Mouse (Mus musculus) lung, adult 2 months (tissue): ENCODE data around the gene Kcnj8. TPM values are rescaled to one million over a fixed set of nuclear protein-coding genes. Genes with fewer than 3 reads are reported as not detected.
"Not testable (repeated sequence)": the region's sequence is repeated elsewhere in the genome, so short reads cannot be mapped to it uniquely, and the experiment has no call there.

Experiments used
- DNase-seq: peaks from one replicate; pipeline ENCODE4 v3.0.0; 2022
- H3K4me1 ChIP-seq: fragments of 200-500 bp; 2 replicates; pipeline ENCODE4 v1.6.1; 2011; ENCODE audit warnings: low read length; ENCODE audit not compliant: control insufficient read depth, insufficient read depth
- H3K4me3 ChIP-seq: fragments of 200-500 bp; replicated peaks from 2 replicates; pipeline ENCODE3; 2011; ENCODE audit warnings: low read depth, mild to moderate bottlenecking, control low read depth, low read length; ENCODE audit errors: extremely low read depth
- CTCF ChIP-seq: fragments of 200-500 bp; IDR thresholded peaks from 2 replicates; pipeline ENCODE4 v1.5.1; 2011; ENCODE audit warnings: mild to moderate bottlenecking, low read length, control low read depth; ENCODE audit not compliant: insufficient read depth
- POLR2A ChIP-seq: fragments of 200-500 bp; IDR thresholded peaks from 2 replicates; pipeline ENCODE4 v1.6.1; 2011; ENCODE audit warnings: low read depth, mild to moderate bottlenecking, control low read depth, low read length, borderline replicate concordance; ENCODE audit errors: extremely low read depth
- WGBS: fragments of 180-500 bp; shearing (Covaris S2); methylation state at CpG from one replicate; pipeline ENCODE4 v1.1.7; 2018; 5-methylcytosine and 5-hydroxymethylcytosine counted together
- polyA plus RNA-seq: library from polyadenylated mRNA; depleted of rRNA; stranded (reverse); fragments of >200 nt; gene quantifications from 2 replicates; pipeline ENCODE4 v1.2.3, GENCODE M21; 2012; rRNA removed

The Kcnj8 gene
- polyA plus RNA-seq, 1 experiment: 7.8 TPM

DNA sequence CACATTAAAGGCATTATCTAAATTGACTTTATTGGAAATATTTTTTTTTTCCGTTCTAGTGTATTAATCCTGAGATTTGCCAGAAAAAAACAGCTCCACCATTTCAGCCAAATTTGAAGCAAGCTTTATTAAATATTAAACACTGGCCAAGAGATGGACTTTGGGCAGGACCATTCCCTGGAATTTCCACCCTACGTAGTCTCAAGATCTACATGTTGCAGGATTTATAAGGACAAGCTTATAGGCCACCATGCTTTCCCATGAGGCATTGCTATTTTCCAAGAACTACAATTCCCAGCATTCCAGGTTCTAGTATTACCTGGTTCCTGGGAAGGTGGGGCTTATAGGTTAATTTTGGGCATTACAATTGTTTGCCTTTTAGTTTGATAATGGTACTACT is 38.7 kb downstream of the Kcnj8 start:
- Histone ChIP-seq H3K4me1 (peaks cover under 1% of the 10 kb centered on the region; the same call in 1 of the 2 replicates), H3K4me3 (no peak overlapping the region)
- no peak for DNase-seq
- WGBS: 91% methylated on average over 2 of the region's 2 CpGs
- TF ChIP-seq CTCF: no peak
- no peak for TF ChIP-seq POLR2A

DNA sequence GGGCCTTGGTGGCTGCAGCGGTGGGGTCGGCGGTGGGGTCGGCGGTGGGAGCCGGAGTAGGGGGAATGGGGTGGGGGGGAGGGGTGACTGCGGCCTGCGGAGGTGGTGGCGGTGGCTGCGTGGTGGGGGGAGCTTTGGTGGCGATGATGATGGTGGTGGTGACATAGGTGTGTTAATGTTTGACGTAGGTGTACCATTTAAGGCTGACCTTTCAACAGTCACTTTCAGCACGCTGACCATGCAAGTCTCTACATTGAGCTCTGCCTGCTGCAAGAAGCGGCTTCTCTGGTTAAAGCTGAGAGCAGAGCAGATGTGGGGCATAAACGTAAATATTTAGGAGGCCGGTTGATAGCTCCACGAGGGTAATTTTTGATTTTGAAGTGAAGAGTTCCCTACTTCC is 39.3 kb downstream of the Kcnj8 start:
- Histone ChIP-seq H3K4me1 (peaks cover 3% of the 10 kb centered on the region; the same call in 1 of the 2 replicates), H3K4me3 (no peak overlapping the region)
- no peak for TF ChIP-seq CTCF
- no peak for TF ChIP-seq POLR2A
- DNase-seq: no peak
- 92% methylated on average over 17 of the region's 17 CpGs for WGBS

DNA sequence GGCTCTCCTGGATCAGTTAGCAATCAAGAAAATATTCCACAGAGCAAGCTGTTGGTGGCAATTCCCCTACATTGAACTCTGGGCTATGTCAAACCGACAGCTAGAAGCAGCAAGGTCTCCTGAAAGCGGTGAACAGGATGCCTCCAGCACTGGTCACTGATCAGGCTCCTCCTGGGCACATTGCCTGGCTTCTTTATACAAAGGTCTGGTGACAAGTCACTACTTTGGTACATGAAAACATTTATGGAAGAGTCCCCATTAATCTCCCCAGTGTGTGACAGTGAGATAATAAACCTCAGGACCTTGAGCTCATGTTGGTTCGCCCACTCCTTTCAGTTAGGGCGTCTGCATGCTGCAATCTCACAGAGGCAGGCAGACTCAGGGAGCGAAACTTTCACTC is 41.0 kb downstream of the Kcnj8 start:
- peaks cover 3% of the 10 kb centered on the region; the same call in 1 of the 2 replicates for H3K4me1 ChIP-seq
- 56% methylated on average over 5 of the region's 5 CpGs for WGBS
- TF ChIP-seq CTCF (no peak), POLR2A (no peak)
- DNase-seq: no peak
- no peak overlapping the region for H3K4me3 ChIP-seq

DNA sequence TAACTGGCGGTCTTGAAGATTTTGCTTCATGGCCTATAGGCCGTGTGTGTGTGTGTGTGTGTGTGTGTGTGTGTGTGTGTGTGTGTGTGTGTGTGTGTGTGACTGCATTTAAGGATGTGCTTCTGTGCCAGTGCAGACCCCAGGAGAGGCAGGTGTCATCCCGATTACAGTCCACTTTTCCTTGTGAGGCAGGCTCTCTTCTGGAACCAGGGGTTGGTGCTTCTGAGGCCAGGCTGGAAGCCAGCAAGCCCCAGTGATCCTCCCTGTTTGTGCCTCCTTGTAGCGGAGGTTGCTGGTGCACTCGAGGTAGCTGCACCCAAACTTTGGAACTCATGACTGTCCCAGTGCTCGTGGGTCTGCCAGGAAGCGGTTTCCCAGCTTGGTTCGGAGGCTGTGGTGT is 41.7 kb downstream of the Kcnj8 start:
- Histone ChIP-seq H3K4me1 (peaks cover 3% of the 10 kb centered on the region; the same call in 1 of the 2 replicates), H3K4me3 (no peak overlapping the region)
- no peak for DNase-seq
- no peak for TF ChIP-seq CTCF
- TF ChIP-seq POLR2A: no peak
- 90% methylated on average over 8 of the region's 8 CpGs for WGBS

DNA sequence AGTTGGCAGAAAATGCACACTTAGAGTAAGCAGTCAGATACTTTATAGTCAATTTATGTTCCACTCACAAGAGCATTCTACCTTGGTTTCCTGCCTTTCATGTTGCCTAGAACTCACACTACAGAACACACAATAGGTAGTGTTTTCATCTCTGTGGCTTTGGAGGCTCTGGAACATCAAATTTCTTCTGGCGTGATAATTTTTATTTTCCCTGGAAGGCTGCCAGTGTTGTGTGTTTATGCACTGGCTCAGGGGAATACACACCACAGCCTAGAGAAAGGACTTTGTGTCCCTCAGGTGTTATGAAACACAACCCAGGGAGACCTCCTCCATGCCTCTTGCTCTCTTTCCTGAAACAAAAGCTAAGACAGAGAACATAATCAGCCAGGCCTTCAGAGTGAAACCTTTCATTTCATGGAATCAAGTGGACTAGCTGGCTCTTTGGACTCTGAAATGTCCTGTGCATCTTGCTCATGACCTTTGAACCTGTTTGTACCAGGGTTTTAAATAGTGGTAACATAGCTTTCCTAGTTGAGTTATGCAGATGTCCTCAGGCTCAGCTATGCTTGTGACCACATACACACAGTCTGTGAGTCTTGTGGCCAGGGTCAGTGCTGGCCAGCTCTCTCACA is 43.4 kb downstream of the Kcnj8 start:
- DNase-seq: no peak
- WGBS: 14% methylated on average over 1 of the region's 1 CpGs
- no peak overlapping the region for H3K4me3 ChIP-seq
- TF ChIP-seq POLR2A (no peak), CTCF (no peak)
- peaks cover 3% of the 10 kb centered on the region; the same call in 1 of the 2 replicates for H3K4me1 ChIP-seq

DNA sequence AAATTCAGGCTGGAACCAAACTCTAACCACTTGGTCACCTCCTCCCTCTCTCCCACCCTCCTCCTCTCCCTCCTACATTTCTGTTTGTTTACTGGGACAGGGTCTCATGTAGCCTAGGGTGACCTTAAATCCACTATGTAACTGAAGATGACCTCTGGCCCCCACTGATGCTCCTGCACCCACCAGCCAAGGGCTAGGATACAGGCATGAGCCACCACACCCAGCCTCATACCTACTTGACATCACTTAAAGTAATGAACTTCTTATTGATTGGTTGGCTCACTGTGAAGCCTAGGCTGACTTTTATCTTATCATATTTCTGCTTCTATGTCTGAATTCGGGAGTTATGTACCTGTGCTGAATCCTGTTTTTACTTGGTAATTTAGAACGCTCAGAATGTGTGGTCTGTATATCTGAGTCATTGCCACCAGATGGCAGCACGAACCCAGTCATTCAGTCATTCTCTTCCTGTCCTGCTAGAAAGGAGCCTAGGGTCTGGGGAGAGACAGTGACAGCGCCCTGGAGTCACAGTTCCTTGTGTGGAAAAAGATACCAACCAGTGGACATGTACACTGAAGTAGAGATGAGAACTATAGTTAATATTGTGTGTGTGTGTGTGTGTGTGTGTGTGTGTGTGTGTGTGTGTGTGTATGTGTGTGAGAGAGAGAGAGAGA is 46.6 kb downstream of the Kcnj8 start:
- peak; percentile 66 for DNase-seq
- 3% methylated on average over 4 of the region's 4 CpGs for WGBS
- TF ChIP-seq POLR2A (no peak), CTCF (peak; percentile 61)
- Histone ChIP-seq H3K4me3 (no peak overlapping the region), H3K4me1 (peaks cover 3% of the 10 kb centered on the region; the same call in 1 of the 2 replicates)

DNA sequence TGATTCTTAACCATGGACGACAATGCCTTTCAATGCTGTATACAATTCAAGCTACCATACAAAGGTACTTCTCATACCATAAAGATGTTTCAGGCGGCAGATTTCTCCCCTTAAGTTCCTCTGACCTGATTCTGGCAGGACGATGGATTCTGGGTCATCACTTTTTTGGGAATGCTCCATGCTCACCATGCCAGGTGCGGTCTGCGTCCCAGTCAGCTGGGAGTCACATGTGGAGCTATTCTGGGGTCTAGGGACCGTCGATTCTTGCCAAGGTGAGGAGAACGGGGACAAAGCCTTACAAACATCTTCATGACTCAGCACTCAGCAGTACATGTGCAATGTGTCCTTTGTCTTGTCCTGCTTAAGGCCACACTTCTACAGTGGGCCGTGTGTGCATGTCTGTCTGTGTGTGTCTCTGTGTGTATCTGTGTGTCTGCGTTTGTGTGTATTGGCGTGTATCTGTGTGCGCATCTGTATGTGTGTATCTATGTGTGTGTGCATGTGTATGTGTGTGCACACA is 49.8 kb downstream of the Kcnj8 start:
- TF ChIP-seq POLR2A: no peak
- no peak for TF ChIP-seq CTCF
- Histone ChIP-seq H3K4me3 (no peak overlapping the region), H3K4me1 (no peaks in the 10 kb centered on the region)
- no peak for DNase-seq
- 75% methylated on average over 12 of the region's 12 CpGs for WGBS

DNA sequence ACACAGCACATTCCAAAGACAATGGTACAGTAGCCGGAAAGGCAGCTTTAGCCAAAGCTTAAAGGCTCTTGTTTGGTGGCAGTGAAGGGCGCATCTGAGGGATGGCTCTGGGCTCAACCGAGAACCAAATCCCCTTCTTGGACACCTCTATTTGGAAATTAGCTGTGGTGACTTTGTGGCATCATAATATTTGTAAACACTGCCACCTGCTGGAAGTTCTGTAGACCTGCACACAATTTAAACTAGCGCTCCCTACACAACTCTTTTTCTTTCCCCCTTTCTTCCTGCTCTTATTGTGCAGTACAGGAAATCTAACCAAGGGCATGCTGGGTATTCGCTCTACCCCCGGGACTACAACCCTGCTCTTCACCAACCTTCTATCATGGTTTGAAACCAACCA is 52.3 kb downstream of the Kcnj8 start:
- no peaks in the 10 kb centered on the region for H3K4me1 ChIP-seq
- peak; percentile 26 for TF ChIP-seq CTCF
- TF ChIP-seq POLR2A: no peak
- H3K4me3 ChIP-seq: no peak overlapping the region
- WGBS: 9% methylated on average over 6 of the region's 6 CpGs
- DNase-seq: no peak

DNA sequence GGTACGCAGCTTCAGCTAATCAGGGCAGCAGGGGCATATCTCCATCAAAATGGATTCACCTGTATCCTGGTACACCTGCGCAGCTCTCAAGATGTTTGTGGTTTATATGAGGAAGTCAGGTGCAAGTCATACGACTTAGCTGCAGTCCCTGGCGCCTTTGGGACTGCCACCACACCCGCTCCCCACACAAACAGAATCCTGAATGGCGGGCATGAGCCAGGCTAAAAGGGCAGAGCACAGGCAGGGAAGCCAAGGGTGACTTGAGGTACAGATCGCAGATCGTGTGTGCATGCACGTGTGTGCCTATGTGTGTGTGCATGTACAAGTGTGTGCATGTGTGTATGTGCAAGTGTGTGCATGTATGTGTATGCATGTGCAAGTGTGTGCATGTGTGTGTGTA is 56.0 kb downstream of the Kcnj8 start:
- not testable (repeated sequence) for H3K4me1 ChIP-seq, DNase-seq, H3K4me3 ChIP-seq
- 67% methylated on average over 9 of the region's 9 CpGs for WGBS

DNA sequence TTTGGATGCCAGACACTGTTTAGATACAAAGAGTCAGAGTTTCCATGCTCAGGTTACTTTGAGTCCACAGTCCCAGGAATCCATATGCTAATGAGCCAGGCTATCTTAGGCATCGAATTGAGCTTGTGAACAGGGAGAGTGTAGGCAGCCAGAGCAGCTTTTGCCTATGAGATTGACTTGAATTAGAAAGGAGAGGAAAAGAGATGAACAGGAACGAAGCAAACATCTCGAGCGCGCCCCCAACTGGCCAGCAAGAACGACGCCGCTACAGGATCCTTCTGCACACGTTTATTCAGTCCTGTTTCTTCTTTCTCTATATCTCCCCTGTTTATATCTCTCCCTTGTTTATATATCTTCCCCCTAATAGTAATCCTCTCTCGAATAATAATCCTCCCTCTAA is 56.5 kb downstream of the Kcnj8 start:
- no peak for TF ChIP-seq CTCF
- no peak for TF ChIP-seq POLR2A
- WGBS: 7% methylated on average over 10 of the region's 10 CpGs
- Histone ChIP-seq H3K4me3 (no peak overlapping the region), H3K4me1 (no peaks in the 10 kb centered on the region)
- peak; percentile 49 for DNase-seq

Other genes with a start within 250 kb of the Kcnj8 start
- 0.18 and 0.20 TPM in 2 replicates for gene Slco1a5, start 248.6 kb downstream of the Kcnj8 start, polyA plus RNA-seq
- 4.1 TPM in 2 replicates for gene Pyroxd1, start 226.0 kb downstream of the Kcnj8 start, polyA plus RNA-seq
- gene Recql, start 184.5 kb downstream of the Kcnj8 start, polyA plus RNA-seq: 5.7 and 10.3 TPM in 2 replicates
- gene Golt1b, start 184.4 kb downstream of the Kcnj8 start, polyA plus RNA-seq: 5.4 and 10.1 TPM in 2 replicates
- 0.65 and 0.92 TPM in 2 replicates for gene Spx, start 158.2 kb downstream of the Kcnj8 start, polyA plus RNA-seq
- gene Gys2, start 98.5 kb downstream of the Kcnj8 start, polyA plus RNA-seq: 0.18 and 1.3 TPM in 2 replicates
- gene Ldhb, start 63.7 kb downstream of the Kcnj8 start, polyA plus RNA-seq: 138 and 224 TPM in 2 replicates
- gene Abcc9, start 130.7 kb upstream of the Kcnj8 start, polyA plus RNA-seq: 2.4 and 4.5 TPM in 2 replicates
- 8.4 and 12.3 TPM in 2 replicates for gene Cmas, start 185.1 kb upstream of the Kcnj8 start, polyA plus RNA-seq
- gene Sult6b2, start 232.9 kb upstream of the Kcnj8 start, polyA plus RNA-seq: not detected in 2 replicates